ENCODE assay signal across 28 mouse cellular contexts in the genomic region with DNA sequence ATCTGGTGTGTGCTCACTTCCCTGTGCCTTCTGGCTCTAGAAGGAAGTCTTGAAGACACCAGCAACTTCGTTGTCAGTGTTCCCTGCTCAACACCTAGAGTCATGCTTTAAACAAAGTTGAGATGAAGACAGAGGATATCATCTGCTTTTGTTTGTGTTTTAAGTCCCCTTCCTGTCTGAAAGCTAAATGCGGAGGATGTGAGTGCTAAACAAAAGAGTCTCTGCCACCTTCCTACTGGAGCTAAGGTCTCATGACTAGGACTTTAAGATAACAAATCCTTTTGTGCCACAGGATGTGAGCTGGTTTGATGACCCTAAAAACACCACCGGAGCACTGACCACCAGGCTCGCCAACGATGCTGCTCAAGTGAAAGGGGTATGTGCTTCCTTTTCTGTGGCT.
DNase-seq lines count a peak whose midpoint lies in the region; ATAC-seq and TF ChIP-seq lines count a peak whose summit lies in the region.
"Had no signal": no experiment of that assay in that cellular context is flagged by ENCODE, and none has a peak within 500 bp of the region (broad histone marks: within the 10 kb centered on the region; RNA-seq: fewer than 3 reads in every experiment).

No protein-coding gene starts in this region.

- intact Hi-C loops in left cerebral cortex, postnatal 14 days (cut with DNase I) = no loop called here

- H3K4me2 ChIP-seq in myocyte (ENCODE audit: low read depth) = peak overlapping the region; percentile 7
- H3K4me2 ChIP-seq: embryonic facial prominence, embryonic 15.5 days; forebrain, embryonic 15.5 days; heart, embryonic 12.5 days; hindbrain, embryonic 14.5 days; liver, embryonic 12.5 days; neural tube, embryonic 13.5 days had no signal

- no peak overlapping the region for H3K4me3 ChIP-seq in myocyte
- H3K4me3 ChIP-seq: embryonic facial prominence, embryonic 10.5 days; embryonic facial prominence, embryonic 15.5 days; forebrain, embryonic 15.5 days; gastrocnemius, adult 2 months; heart, adult 2 months; heart, embryonic 12.5 days; liver, embryonic 12.5 days; midbrain, embryonic 10.5 days; neural tube, embryonic 13.5 days had no signal

- no peak overlapping the region for H3ac ChIP-seq in myocyte (ENCODE audit: control insufficient read depth, insufficient read length)

- no peaks in the 10 kb centered on the region for H3K27me3 ChIP-seq in myocyte (ENCODE audit: control insufficient read depth, insufficient read depth, insufficient read length)
- H3K27me3 ChIP-seq: embryonic facial prominence, embryonic 15.5 days; forebrain, embryonic 15.5 days; heart, embryonic 12.5 days; liver, embryonic 12.5 days; neural tube, embryonic 13.5 days; Patski had no signal

- TF ChIP-seq POLR2A in myocyte (IDR thresholded peaks at IDR 0.05; ENCODE audit: insufficient read length, low read depth) = no peak

- H3K36me3 ChIP-seq in myocyte (ENCODE audit: control insufficient read depth, insufficient read depth) = no peaks in the 10 kb centered on the region
- H3K36me3 ChIP-seq: embryonic facial prominence, embryonic 10.5 days; embryonic facial prominence, embryonic 15.5 days; forebrain, embryonic 15.5 days; G1E; heart, embryonic 12.5 days; liver, embryonic 12.5 days; midbrain, embryonic 10.5 days; neural tube, embryonic 13.5 days had no signal

- peak; percentile 37 for DNase-seq in CD4-positive, CD25-positive, alpha-beta regulatory T cell, adult 2 months (ENCODE audit: low read depth, low spot score)
- peak; percentile 44 for DNase-seq in lung, postnatal 10 days
- no peak for DNase-seq in MN1 (ENCODE audit: low spot score)
- DNase-seq in left cerebral cortex, postnatal 14 days (ENCODE audit: low spot score in 2 of 2) = no peak
- no peak for DNase-seq in adrenal gland, postnatal 14 days
- DNase-seq: adrenal gland, postnatal 36 days; cerebellum, adult 2 months; cerebellum, postnatal 25 days; gastrocnemius, adult 2 months; heart, adult 2 months; kidney, adult 18-20 months; kidney, postnatal 36 days; left cerebral cortex, postnatal 4 days; liver, postnatal 0 days; thymus, postnatal 4 days had no signal

- no peaks in the 10 kb centered on the region for H3K79me2 ChIP-seq in myocyte (ENCODE audit: control insufficient read depth, insufficient read depth)

- ATAC-seq in activated CD4-positive, CD25-positive, alpha-beta regulatory T cell, adult 4 months = peak; percentile 60
- ATAC-seq: forebrain, embryonic 15.5 days; liver, embryonic 12.5 days; midbrain, embryonic 16.5 days; Patski had no signal

TF ChIP-seq in myocyte, 11 proteins besides CTCF, POLR2A, EP300 and RAD21:
- TF ChIP-seq REST (IDR thresholded peaks at IDR 0.05; ENCODE audit: insufficient read depth, insufficient read length) (no peak), MAX (IDR thresholded peaks at IDR 0.05; ENCODE audit: low read depth) (no peak), POLR2AphosphoS2 (IDR thresholded peaks at IDR 0.05; ENCODE audit: insufficient read length, low read depth) (no peak), TCF12 (IDR thresholded peaks at IDR 0.05; ENCODE audit: insufficient read depth, poor library complexity, severe bottlenecking) (no peak), E2F4 (IDR thresholded peaks at IDR 0.05; ENCODE audit: insufficient read depth) (no peak), USF1 (IDR thresholded peaks at IDR 0.05; ENCODE audit: low read depth) (no peak)

Comparison
In these comparisons a context has a peak if more than half of its experiments do, and no peak if none do; other contexts are left out.
1. DNase-seq: peak in CD4-positive, CD25-positive, alpha-beta regulatory T cell, adult 2 months (single experiment) and lung, postnatal 10 days (single experiment); none in MN1 (single experiment), left cerebral cortex, postnatal 14 days (0 of 2) and adrenal gland, postnatal 14 days (single experiment).